In the genomic region with DNA sequence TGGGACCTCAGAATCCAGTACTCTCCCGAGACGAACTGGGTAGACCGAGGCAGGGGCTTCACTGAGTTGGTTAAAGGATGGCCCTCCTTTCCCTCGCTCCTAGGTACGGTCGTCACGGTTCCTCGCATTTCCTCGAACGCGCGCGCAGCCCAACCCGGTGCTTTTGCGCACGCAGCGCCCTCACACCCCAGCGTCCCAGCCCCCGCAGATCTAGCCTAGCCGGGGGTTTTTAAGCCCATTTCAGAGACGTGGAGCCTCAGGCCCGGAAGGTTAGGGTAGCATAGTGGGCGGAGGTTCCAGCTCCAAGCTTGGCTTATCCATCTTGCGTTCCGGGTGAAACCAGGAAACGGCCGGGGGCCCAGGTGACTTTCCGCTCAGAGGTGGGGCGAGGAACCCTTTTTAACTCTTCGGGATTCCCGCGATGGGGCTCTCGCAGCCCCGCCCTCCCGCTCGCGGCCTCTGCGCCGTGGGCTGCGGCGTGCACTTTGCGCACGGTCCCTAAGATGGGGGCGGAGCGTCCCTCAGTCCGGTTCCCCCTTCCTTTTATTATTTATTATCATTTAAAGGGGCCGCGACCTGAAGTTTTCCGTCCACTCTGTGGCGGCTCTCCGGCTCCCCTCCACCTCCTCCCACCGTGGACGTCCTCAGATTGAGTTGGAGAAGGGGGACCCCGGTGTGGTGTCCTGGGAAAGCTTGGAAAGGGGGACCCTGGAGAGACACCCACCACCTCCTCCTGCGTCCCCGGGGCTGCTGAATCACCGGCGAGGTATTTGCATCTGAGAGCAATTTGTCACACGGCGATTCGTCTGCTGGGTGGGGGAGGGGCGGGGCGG, we compare ENCODE assay signal across 8 mouse cellular contexts. TPM values are rescaled to one million over a fixed set of nuclear protein-coding genes. Genes with fewer than 3 reads are reported as not detected.
DNase-seq lines count a peak whose midpoint lies in the region; ATAC-seq and TF ChIP-seq lines count a peak whose summit lies in the region.

A gene (plus strand): TSS at position 553 of the 833 bp plus-strand sequence.

- peak; percentile 44 to 66; a peak in 2 of 4 replicates for TF ChIP-seq POLR2A in MEL (IDR thresholded peaks at IDR 0.05; ENCODE audit: control insufficient read depth in 1 of 2, insufficient read depth in 1 of 2, low read depth in 1 of 2, low read length in 2 of 2, poor library complexity in 1 of 2)
- 0 out of 2 replicates have a peak, but pooled peaks have one; percentile 15 for TF ChIP-seq POLR2A in lung, adult 2 months (IDR thresholded peaks at IDR 0.05; ENCODE audit: borderline replicate concordance, extremely low read depth, low read depth, low read length)

- no peaks in the 10 kb centered on the region for H3K27me3 ChIP-seq in MEL (ENCODE audit: control insufficient read depth in 1 of 2, insufficient read depth in 2 of 2, low read length in 2 of 2)
- H3K27me3 ChIP-seq in forebrain, embryonic 16.5 days (replicated peaks; ENCODE audit: control insufficient read depth, insufficient read depth, low read length) = peaks cover 18% of the 10 kb centered on the region
- H3K27me3 ChIP-seq in neural tube, embryonic 15.5 days (replicated peaks) = peaks cover 22% of the 10 kb centered on the region

- peaks cover 0 to 6% of the 10 kb centered on the region in 2 experiments; a peak in 1 of 4 replicates for H3K4me1 ChIP-seq in MEL (ENCODE audit: control insufficient read depth in 1 of 2, insufficient read depth in 2 of 2, low read length in 2 of 2)
- H3K4me1 ChIP-seq in forebrain, embryonic 16.5 days (replicated peaks; ENCODE audit: control insufficient read depth, insufficient read depth, low read length) = peaks cover 24% of the 10 kb centered on the region
- H3K4me1 ChIP-seq in lung, adult 2 months (ENCODE audit: control insufficient read depth, insufficient read depth, low read length) = peaks cover 7% of the 10 kb centered on the region; the same call in 1 of the 2 replicates
- H3K4me1 ChIP-seq in neural tube, embryonic 15.5 days = peaks cover 48% of the 10 kb centered on the region

- H3K27ac ChIP-seq in MEL (ENCODE audit: control insufficient read depth, low read depth, low read length) = peak within 1 kb of the TSS; percentile 76
- H3K27ac ChIP-seq in forebrain, embryonic 16.5 days (ENCODE audit: low read length) = peak within 1 kb of the TSS; percentile 81
- H3K27ac ChIP-seq in layer of hippocampus, adult 2 months = peak within 1 kb of the TSS; percentile 96
- H3K27ac ChIP-seq in neural tube, embryonic 15.5 days (replicated peaks) = peak within 1 kb of the TSS; percentile 94

- H3K4me2 ChIP-seq in forebrain, embryonic 16.5 days (ENCODE audit: low read length) = peak within 1 kb of the TSS; percentile 89
- H3K4me2 ChIP-seq in neural tube, embryonic 15.5 days = peak within 1 kb of the TSS; percentile 88

- no peak for TF ChIP-seq CTCF in MEL (IDR thresholded peaks at IDR 0.05 in 2 of 3, conservative IDR thresholded peaks at IDR 0.05 in 1 of 3; ENCODE audit: control insufficient read depth in 1 of 3, insufficient read depth in 1 of 3, low read depth in 2 of 3, low read length in 3 of 3, poor library complexity in 1 of 3, severe bottlenecking in 1 of 3)
- TF ChIP-seq CTCF in layer of hippocampus, adult 2 months (conservative IDR thresholded peaks at IDR 0.05) = no peak
- TF ChIP-seq CTCF in lung, adult 2 months (IDR thresholded peaks at IDR 0.05; ENCODE audit: insufficient read depth, low read length) = no peak

- peak; percentile 97 for DNase-seq in MEL (ENCODE audit: low read depth, low spot score)
- peak; percentile 90 to 93 for DNase-seq in cerebellum, adult 18-20 months
- DNase-seq in heart, postnatal 36 days = peak; percentile 91 to 92
- peak; percentile 79 to 87 for DNase-seq in layer of hippocampus, adult 2 months (ENCODE audit: low spot score in 2 of 2)
- DNase-seq in lung, adult 2 months = peak; percentile 89
- peak; percentile 93 for DNase-seq in testis, postnatal 10 days (ENCODE audit: low spot score)

- TF ChIP-seq RAD21 in MEL (IDR thresholded peaks at IDR 0.05; ENCODE audit: low read depth, low read length) = no peak

- ATAC-seq in forebrain, embryonic 16.5 days = peak; percentile 83
- ATAC-seq in neural tube, embryonic 15.5 days (ENCODE audit: low FRiP score) = peak; percentile 72

- H3K9me3 ChIP-seq in MEL (replicated peaks; ENCODE audit: insufficient read depth, low read length) = no peaks in the 10 kb centered on the region
- no peaks in the 10 kb centered on the region for H3K9me3 ChIP-seq in forebrain, embryonic 16.5 days (ENCODE audit: control insufficient read depth, low read length)
- no peaks in the 10 kb centered on the region for H3K9me3 ChIP-seq in neural tube, embryonic 15.5 days (replicated peaks)

- under 1% methylated on average over 63 of the region's 63 CpGs for WGBS in forebrain, embryonic 16.5 days
- WGBS in lung, adult 2 months = 1% methylated on average over 63 of the region's 63 CpGs
- WGBS in neural tube, embryonic 15.5 days = under 1% methylated on average over 63 of the region's 63 CpGs

- intact Hi-C loops in heart, postnatal 36 days (cut with DNase I) = no loop called here

- H3K36me3 ChIP-seq in MEL (ENCODE audit: control insufficient read depth in 1 of 2, insufficient read depth in 2 of 2, low read length in 2 of 2) = no peaks in the 10 kb centered on the region; a peak in 1 of 4 replicates
- H3K36me3 ChIP-seq in forebrain, embryonic 16.5 days (ENCODE audit: control insufficient read depth, insufficient read depth) = no peaks in the 10 kb centered on the region
- peaks cover under 1% of the 10 kb centered on the region for H3K36me3 ChIP-seq in neural tube, embryonic 15.5 days

- no peak for TF ChIP-seq EP300 in MEL (IDR thresholded peaks at IDR 0.05; ENCODE audit: low read depth in 1 of 2, low read length in 2 of 2)

- peaks cover 9% of the 10 kb centered on the region for H3K79me2 ChIP-seq in MEL (ENCODE audit: control insufficient read depth, insufficient read depth, low read length, poor library complexity)

- peak within 1 kb of the TSS; percentile 93 for H3K9ac ChIP-seq in MEL (ENCODE audit: control insufficient read depth, low read depth, low read length, poor library complexity, severe bottlenecking)
- peak within 1 kb of the TSS; percentile 85 for H3K9ac ChIP-seq in forebrain, embryonic 16.5 days (replicated peaks; ENCODE audit: low read depth, low read length)
- H3K9ac ChIP-seq in neural tube, embryonic 15.5 days (replicated peaks) = peak within 1 kb of the TSS; percentile 94

- H3K4me3 ChIP-seq in MEL (ENCODE audit: control insufficient read depth in 1 of 2, insufficient read depth in 1 of 2, low read depth in 2 of 2, low read length in 2 of 2) = peak within 1 kb of the TSS; percentile 79 to 90
- peak within 1 kb of the TSS; percentile 97 for H3K4me3 ChIP-seq in forebrain, embryonic 16.5 days (replicated peaks; ENCODE audit: low read length)
- H3K4me3 ChIP-seq in layer of hippocampus, adult 2 months = peak within 1 kb of the TSS; percentile 90
- H3K4me3 ChIP-seq in lung, adult 2 months (replicated peaks; ENCODE audit: extremely low read depth, low read depth, low read length) = peak within 1 kb of the TSS; percentile 78
- H3K4me3 ChIP-seq in neural tube, embryonic 15.5 days (replicated peaks) = peak within 1 kb of the TSS; percentile 97

TF ChIP-seq in MEL, 35 proteins besides CTCF, POLR2A, EP300 and RAD21 (continues in another document):
- no peak for TF ChIP-seq USF2 (IDR thresholded peaks at IDR 0.05; ENCODE audit: borderline replicate concordance in 1 of 2, insufficient read depth in 1 of 2, low read depth in 1 of 2, low read length in 2 of 2)
- TF ChIP-seq E2F4 (IDR thresholded peaks at IDR 0.05; ENCODE audit: borderline replicate concordance, low read depth, low read length) = peak; percentile 61; the same call in 1 of the 2 replicates
- TF ChIP-seq NELFE (IDR thresholded peaks at IDR 0.05; ENCODE audit: low read depth, low read length) = peak; percentile 15
- TF ChIP-seq BHLHE40 (IDR thresholded peaks at IDR 0.05; ENCODE audit: borderline replicate concordance, low read depth, low read length) = no peak
- no peak for TF ChIP-seq TAL1 (IDR thresholded peaks at IDR 0.05; ENCODE audit: low read length)
- peak; percentile 60 for TF ChIP-seq NRF1 (IDR thresholded peaks at IDR 0.05; ENCODE audit: insufficient read depth, low read depth, low read length, poor library complexity, severe bottlenecking)
- TF ChIP-seq ETS1 (IDR thresholded peaks at IDR 0.05; ENCODE audit: low read depth, low read length) = peak; percentile 55; the same call in 1 of the 2 replicates
- 0 out of 2 replicates have a peak, but pooled peaks have one; percentile 3 for TF ChIP-seq CHD1 (IDR thresholded peaks at IDR 0.05; ENCODE audit: low read depth, low read length)
- TF ChIP-seq KAT2A (conservative IDR thresholded peaks at IDR 0.05; ENCODE audit: low read depth, low read length) = no peak
- peak; percentile 86 for TF ChIP-seq HCFC1 (IDR thresholded peaks at IDR 0.05; ENCODE audit: low read depth, low read length)
- no peak for TF ChIP-seq RCOR1 (IDR thresholded peaks at IDR 0.05; ENCODE audit: low read depth, low read length)
- TF ChIP-seq MXI1 (IDR thresholded peaks at IDR 0.05; ENCODE audit: low read depth, low read length) = peak; percentile 53
- TF ChIP-seq MYB (IDR thresholded peaks at IDR 0.05; ENCODE audit: low read depth, low read length) = no peak
- 0 out of 2 replicates have a peak, but pooled peaks have one; percentile 20 for TF ChIP-seq MYC (IDR thresholded peaks at IDR 0.05; ENCODE audit: low read depth, low read length)
- peak; percentile 76 for TF ChIP-seq TBP (IDR thresholded peaks at IDR 0.05; ENCODE audit: low read depth, low read length)
- 0 out of 2 replicates have a peak, but pooled peaks have one; percentile 35 for TF ChIP-seq ZMIZ1 (IDR thresholded peaks at IDR 0.05; ENCODE audit: low read depth, low read length)
- peak; percentile 56 for TF ChIP-seq USF1 (IDR thresholded peaks at IDR 0.05; ENCODE audit: low read depth, low read length)
- no peak; the same call in 1 of the 2 replicates for TF ChIP-seq TCF12 (IDR thresholded peaks at IDR 0.05; ENCODE audit: low read depth, low read length)
- no peak for TF ChIP-seq MAFK (IDR thresholded peaks at IDR 0.05; ENCODE audit: borderline replicate concordance, low read depth, low read length)
- TF ChIP-seq MEF2A (IDR thresholded peaks at IDR 0.05; ENCODE audit: extremely low read depth, insufficient replicate concordance, low read depth, low read length, poor library complexity, severe bottlenecking) = no peak

RNA-seq across cellular contexts. Expression of the gene that starts here (rescaled TPM):
- total RNA-seq in MEL (2012; rRNA removed) = 11.8 and 12.5 TPM in 2 replicates
- 10 to 100 TPM in 1 of 2 experiments, not detected in 1; 17.2 TPM for polyA plus RNA-seq in MEL (2012; ENCODE audit: insufficient read depth in 1 of 2, insufficient read length in 2 of 2, low read depth in 1 of 2, low replicate concordance in 2 of 2, missing spikeins in 1 of 2)
- polyA plus RNA-seq in forebrain, embryonic 16.5 days (2015; fragmentation: Nextera tagmentation; extraction: Ambion mirVana) = 2.4 and 3.5 TPM in 2 replicates
- total RNA-seq in heart, postnatal 36 days (2021) = 1 to 10 TPM; 1.9 to 2.6 TPM
- 1 to 10 TPM; 7.5 to 8.5 TPM for total RNA-seq in layer of hippocampus, adult 2 months (2021)
- 7.8 and 8.6 TPM in 2 replicates for polyA plus RNA-seq in lung, adult 2 months (2012; rRNA removed)
- polyA plus RNA-seq in neural tube, embryonic 15.5 days (2015; fragmentation: Nextera tagmentation; extraction: Ambion mirVana) = 2.4 and 5.1 TPM in 2 replicates

Comparison
In these comparisons a context has a peak if more than half of its experiments do, and no peak if none do; other contexts are left out.
1. Peak in every context shown above with its lines: DNase-seq, ATAC-seq, H3K4me3 ChIP-seq and H3K27ac ChIP-seq.